Mouse (Mus musculus) urinary bladder, adult 2 months (tissue): Measurements from ENCODE around the gene Anapc16. TPM values are rescaled to one million over a fixed set of nuclear protein-coding genes. Genes with fewer than 3 reads are reported as not detected.

ENCODE experiments used
- DNase-seq: peaks from one replicate; pipeline ENCODE4 v3.0.0; 2022; ENCODE audit warnings: low spot score
- polyA plus RNA-seq: library from polyadenylated mRNA; depleted of rRNA; stranded (reverse); fragments of >200 nt; gene quantifications from 2 replicates; pipeline ENCODE4 v1.2.3, GENCODE M21; 2012; rRNA removed

Anapc16 gene
- polyA plus RNA-seq, 1 experiment: 93.0 TPM

DNA sequence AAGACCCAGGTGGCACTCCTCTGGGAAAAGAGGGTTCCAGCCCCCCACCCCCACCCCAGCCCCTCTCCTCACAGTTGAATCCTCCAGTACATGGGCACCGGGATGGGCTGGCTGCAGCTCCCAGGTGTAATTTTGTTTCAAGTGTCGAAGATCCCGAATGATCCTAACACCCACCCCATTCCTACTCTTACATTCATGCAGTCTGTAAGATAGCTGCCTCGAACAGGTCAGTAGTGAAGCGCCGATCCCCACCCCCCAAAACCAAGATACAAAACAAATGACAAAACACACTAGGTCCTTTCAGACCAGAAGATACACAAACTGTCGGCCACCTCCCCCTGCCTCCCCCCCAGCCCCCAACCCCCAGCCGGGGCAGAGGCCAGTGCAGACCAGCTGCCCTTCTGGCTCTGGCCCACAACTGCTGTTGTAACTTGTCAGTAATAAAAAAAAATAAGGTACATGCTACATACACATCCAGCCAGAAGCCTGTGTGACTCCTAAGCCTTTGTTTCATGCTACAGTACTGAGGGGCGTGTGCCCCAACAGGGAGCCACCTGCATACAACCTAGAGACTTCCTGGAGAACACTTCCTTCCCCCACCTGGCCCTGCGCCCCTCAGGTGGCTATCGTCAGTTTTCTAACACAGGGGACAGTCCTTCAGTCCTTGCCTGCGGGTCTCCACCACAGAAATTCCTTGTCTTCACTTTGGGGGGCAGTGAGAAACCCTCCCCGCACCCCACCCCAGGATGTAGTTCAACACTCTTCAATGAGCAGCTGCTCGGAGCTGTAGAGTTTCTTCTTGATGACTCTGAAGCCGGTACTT lies 52.9 kb downstream of the Anapc16 start:
- no peak for DNase-seq

- no peak for DNase-seq
Measured at GRCm38 (mm10) chr10:59949255-59949648, 53.7 kb downstream of the Anapc16 start.

GRCm38 (mm10) chr10:59948363-59949254 lies 54.3 kb downstream of the Anapc16 start:
- DNase-seq: no peak

- DNase-seq: no peak
Measured at GRCm38 (mm10) chr10:59947296-59948073, 55.5 kb downstream of the Anapc16 start.

- DNase-seq: no peak
Measured at GRCm38 (mm10) chr10:59946362-59946761, 56.6 kb downstream of the Anapc16 start.

- DNase-seq: no peak
Measured at GRCm38 (mm10) chr10:59945416-59945815, 57.5 kb downstream of the Anapc16 start.

DNA sequence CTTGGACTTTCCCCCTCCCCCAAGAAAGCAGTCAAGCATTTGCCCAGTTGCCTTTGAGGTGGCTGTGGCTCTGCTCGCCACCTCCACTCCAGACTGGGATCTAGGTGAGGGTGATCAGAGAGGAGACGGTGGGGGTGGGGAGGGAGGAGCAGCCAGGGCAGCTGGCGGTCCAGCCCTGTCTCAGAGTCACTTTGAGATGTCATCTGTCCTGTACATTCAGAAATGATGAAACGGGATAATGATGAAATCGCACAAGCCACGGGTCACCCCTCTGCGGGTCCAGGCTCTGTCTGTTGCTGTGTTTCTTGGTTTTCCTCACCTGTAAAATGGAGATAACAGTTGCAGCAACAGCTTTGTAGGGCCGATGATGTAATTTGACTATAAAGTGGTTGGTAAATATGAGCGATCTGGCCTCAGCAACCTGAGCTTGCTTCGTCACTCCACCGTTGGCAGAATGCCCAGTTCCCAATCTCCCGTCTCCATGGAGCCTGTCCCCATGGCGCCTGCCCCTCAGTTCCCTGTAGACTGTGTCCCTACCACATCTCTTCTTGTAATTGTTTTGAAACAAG lies 59.4 kb downstream of the Anapc16 start:
- no peak for DNase-seq

DNA sequence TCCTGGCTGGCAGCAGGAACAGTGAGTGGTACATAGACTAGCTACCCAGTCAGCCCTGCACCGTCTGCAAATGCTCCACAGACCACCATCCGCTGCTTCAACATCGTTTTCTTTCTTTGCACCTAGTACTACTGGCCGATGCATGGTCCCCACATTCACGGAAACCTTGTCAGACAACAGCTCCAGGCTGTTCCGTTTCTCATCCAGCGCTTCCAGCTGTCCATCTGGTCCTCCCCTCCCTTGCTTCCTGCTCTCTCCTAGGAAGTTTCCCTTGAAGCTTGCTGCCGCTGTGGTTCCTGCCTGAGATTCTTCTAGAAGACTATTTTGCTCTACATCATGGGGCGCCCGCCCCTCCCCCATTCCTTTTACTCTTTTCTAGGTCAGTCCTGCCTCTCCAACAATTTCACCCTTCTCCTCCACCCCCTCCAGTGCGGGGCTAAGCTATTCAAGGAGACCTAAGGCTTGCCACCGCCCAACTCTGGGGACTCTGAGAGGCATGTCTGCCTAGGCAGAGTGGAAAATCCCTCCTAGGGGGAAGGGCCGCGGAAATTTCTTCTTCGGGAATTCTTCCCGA lies 60.0 kb downstream of the Anapc16 start:
- DNase-seq: no peak

DNA sequence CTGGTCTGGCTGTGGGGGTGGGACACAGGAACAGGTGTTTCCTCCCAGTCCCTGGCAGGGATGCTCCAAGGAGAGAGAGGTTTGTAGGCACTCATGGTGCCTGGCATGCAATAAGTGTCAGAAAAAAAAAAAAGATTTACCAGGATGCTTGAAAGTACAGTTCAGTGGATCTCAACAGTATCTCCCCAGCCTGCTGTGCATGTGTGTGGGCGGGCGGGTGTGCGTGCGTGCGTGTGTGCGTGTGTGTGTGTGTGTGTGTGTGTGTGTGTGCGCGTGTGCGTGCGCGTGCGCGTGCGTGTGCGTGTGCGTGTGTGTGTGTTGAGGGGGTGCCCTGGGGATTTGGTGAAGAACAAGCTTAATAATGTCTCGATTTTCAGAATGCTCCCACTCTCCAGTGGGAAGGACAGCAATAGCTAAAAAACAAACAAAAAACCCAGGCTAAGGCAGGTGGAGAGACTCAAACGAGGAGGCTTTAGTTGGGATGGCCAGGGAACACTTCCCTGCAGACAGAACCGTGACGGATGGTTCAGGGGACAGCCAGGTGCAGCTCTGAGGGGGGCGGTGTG lies 60.6 kb downstream of the Anapc16 start:
- DNase-seq: no peak

GRCm38 (mm10) chr10:59939081-59939480 lies 63.9 kb downstream of the Anapc16 start:
- no peak for DNase-seq

DNA sequence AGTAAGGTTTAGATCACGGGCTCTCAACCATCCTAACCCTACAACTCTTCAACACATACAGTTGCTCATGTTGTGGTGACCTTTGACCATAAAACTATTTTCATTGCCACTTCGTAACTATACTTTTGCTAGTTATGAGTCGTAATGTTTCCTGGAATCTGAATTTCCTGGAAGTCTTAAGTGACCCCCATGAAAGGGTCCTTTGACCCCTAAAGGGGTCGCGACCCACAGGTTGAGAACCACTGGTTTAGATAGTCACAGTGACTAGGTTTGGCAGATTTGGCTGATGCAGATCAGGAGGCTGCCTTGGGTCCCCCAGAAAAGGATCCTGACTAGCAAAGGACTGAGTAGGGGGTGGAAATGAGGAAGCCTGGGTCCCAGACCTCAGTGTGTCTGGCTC lies 64.3 kb downstream of the Anapc16 start:
- DNase-seq: no peak

Other genes starting within 250 kb of the Anapc16 start
- 34.9 and 44.7 TPM in 2 replicates for gene Dnajb12, start 123.6 kb downstream of the Anapc16 start, polyA plus RNA-seq
- gene Ddit4, start 51.3 kb downstream of the Anapc16 start, polyA plus RNA-seq: 20.6 and 30.7 TPM in 2 replicates
- gene Ascc1, start 330 bp downstream of the Anapc16 start, polyA plus RNA-seq: 36.2 and 39.2 TPM in 2 replicates
- gene Spock2, start 103.1 kb upstream of the Anapc16 start, polyA plus RNA-seq: 14.4 and 20.9 TPM in 2 replicates
- gene Chst3, start 216.1 kb upstream of the Anapc16 start, polyA plus RNA-seq: 0.58 and 0.77 TPM in 2 replicates